Mouse (Mus musculus) adrenal gland, adult (tissue): Measurements from ENCODE around the gene Ehd1.

Source experiments
- DNase-seq, 2 experiments: peaks; one replicate each; pipeline ENCODE4 v3.0.0; 2022 to 2023; ENCODE audit warnings: low spot score in 1 of 2; ENCODE audit not compliant: inconsistent age in 2 of 2

The Ehd1 gene

DNA sequence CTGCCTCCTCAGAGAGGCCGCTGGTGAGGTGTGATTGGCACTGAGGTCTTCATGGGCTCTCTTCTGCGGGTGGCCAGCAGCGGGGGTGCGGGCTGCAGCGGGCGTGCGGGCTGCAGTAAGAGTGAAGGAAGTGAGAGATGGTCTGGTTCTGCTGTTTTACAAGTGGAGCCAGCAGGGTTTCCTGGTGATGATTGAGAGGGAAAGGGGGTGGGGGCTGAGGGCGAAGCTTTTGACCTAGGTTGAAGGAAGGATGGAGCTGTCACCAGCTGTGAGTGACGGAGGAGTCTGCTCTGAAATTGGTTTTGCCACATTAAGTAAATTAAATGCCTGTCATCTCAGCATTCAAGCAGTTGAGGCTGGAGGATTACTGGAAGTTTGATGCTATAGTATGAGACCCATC, 72.2 kb downstream of the Ehd1 start:
- DNase-seq, result no peak

DNA sequence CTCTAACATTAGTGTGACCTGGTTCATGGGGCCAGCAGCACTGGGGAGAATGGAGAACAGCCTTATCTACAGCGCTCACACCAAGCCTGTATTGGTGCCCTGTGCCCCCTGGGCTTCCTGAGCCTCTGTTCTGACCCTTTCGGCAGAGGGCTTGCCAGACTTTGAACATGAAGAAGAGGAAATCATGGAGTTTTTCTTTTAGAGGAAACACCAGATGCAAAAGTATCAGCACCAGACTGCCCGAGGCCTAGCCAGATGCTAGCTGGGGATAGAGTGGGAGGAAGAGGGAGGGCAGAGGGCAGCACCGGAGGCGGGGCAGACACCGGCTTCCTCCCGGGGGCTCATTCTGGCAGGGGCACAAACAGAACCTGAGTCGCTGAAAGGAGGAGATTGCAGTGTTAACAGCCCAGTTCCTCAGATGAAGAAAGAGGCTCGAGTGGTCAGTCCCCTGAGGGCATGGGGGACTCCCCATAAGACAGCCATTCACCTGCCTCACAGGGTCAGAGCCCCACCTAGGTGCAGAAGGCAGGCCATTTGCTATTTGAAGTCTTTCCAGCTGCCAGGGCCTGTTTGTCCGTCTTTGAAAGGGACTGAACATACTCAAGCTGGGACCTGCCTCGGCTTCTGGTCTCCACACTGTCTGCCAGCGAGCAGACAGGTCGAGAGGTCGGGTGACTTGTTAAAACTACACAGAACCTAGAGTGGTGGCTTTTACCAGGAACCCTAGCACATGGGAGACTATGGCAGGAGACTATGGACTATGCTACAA, 72.9 kb downstream of the Ehd1 start:
- peak; percentile 58 to 78 for DNase-seq
